Mouse (Mus musculus): ENCODE data around the gene Olah. TPM values are rescaled to one million over a fixed set of nuclear protein-coding genes. Genes with fewer than 3 reads are reported as not detected.

Olah gene
- polyA plus RNA-seq (2014; fragmentation: Illumina TruSeq; extraction: RNeasy Lipid Tissue Mini Kit (QIAGEN cat#74804); ENCODE audit: low read depth, low replicate concordance): not detected

DNA sequence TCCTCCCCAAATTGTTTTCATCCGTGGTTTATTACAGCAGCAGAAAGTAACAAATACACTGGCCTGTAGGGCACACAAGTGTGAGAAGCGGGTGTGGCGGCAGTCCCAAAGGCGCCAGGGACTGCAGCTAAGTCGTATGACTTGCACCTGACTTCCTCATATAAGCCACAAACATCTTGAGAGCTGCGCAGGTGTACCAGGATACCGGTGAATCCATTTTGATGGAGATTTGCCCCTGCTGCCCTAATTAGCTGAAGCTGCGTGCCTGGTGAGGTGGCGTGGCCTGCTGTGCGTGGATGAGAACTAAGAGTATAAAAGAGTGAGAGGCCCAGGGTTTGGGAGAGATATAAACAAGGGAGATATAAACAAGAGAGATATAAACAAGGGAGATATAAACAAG lies at the start of gene Olah:
Olah (minus strand) TSS at position 101 of the 400 bp plus-strand sequence.

DNA sequence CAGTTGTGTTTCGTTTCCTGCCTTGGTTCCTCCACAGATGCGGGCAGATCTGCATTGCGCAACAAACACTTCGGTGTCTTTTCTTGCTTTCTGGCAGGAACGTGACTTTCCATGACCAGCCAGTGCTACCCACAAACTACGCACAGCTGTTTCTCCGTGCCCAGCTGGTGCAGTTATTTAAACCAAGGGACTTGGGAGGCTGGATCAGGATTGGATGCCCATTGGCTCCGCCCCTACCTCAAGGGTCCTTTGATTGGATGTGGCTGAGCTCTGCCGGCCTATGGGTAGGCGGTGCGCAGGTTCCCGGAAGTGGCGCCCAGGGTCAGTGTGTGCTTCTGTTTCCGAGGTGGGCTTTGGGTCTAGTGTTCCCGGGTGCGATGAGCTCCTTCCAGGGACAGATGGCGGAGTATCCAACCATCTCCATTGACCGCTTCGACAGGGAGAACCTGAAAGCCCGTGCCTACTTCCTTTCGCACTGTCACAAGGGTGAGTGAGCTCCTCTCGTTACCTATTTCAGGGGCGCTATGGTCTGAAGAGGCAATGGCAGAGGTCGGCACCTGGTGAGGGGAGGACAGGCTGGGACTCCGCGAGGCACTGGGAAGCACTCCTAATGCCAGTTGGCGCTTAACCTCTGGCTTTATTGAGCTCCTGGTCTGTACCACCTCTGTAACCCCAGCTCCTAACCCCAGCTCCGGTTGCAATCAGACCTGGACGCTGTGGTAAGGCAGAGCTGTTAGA lies 27.0 kb upstream of the Olah start, which contains the start of gene Dclre1c:
Dclre1c (plus strand) TSS at position 291 of the 738 bp plus-strand sequence.

DNA sequence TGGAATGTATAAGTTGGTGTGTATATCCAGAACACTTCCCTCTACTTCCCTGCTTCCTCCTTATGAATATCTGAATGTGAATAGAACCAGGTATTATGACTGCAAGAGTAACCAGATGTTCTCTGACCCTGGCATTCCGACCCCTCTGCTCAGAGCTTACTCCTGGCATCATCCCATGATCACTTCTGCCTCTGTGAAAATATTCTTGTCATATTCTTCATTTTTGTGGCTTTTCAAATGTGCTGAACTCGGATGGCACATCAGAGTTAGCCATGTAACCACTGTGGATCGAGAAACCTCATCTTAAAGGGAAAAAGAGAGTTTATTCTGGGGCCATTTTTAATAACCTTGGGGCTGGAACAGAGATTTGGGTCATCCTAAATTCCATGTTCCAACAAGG lies 25.5 kb upstream of the Olah start, which contains the start of gene Meig1:
Meig1 (minus strand) TSS at position 101 of the 400 bp plus-strand sequence.

DNA sequence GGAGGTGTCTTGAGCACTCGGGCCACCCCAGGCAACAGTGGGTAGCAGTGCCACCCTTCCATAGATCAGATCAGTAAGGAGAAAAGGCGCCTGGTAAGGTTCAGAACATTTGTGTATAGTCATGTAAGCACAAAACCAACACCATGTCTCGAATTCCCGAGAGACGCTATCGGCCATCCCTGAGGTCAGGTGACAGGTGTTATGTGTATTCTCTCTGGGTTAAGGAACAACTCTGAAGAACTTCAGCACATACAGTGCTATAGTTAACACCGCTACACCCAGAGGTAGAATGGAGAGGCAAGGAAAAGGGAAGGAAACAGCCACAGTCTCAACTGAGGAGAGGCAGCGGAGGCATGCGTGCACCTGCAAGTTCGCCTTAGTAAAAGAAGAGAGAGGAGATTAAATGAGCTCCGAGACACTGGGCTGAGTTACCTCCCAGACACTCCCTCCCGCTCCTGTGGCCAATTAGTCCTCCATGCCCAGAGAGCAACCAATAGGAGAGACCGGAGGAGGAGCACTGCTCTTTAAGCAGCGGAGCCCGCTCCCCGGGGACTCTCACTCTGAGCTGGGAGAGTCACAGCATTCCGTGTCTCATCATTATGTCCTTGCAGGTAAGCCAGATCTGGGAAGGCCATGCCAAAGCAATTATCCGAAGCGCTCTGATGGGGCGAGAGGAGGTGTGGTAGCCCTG lies 61.3 kb downstream of the Olah start, which contains the start of gene Acbd7:
Acbd7 (plus strand) TSS at position 558 of the 691 bp plus-strand sequence.

DNA sequence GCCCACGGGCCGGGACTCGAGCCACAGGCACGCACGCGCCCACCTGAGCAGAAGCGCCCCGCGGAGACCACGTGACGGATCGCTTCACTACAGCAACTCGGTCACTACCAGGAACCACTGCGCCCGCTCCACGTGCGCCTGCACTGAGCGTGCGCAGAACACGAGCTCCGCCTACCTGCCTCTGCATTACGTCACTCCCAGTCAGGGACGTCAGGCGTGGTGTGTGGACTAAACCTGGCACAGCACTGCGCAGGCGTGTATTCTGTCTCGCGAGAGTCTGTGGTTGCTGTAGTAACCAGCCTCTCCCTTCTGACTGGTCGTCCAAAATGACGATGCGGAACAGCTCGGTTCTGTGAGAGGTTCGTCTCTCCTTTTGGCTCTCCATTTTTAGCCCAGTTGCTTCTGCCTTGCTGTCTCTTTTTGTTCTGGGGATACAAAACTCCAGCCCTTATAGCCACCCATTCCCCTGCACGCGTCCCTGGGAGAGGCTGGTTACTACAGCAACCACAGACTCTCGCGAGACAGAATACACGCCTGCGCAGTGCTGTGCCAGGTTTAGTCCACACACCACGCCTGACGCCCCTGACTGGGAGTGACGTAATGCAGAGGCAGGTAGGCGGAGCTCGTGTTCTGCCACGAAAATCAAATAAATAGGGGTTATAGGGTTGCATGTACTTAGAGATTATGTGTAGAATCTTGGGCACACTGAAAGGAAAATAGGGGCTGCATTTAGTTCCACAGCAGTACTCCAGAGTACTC lies 64.3 kb downstream of the Olah start, which contains the start of gene Rpp38:
Rpp38 (minus strand) TSS at position 160 of the 759 bp plus-strand sequence.

Other genes with a start within 250 kb of the Olah start
- gene Nmt2, start 113.0 kb downstream of the Olah start, polyA plus RNA-seq (2014; fragmentation: Illumina TruSeq; extraction: RNeasy Lipid Tissue Mini Kit (QIAGEN cat#74804); ENCODE audit: low read depth, low replicate concordance): 27.6 TPM
- gene Rpp38, start 64.6 kb downstream of the Olah start, polyA plus RNA-seq (2014; fragmentation: Illumina TruSeq; extraction: RNeasy Lipid Tissue Mini Kit (QIAGEN cat#74804); ENCODE audit: low read depth, low replicate concordance): 8.7 TPM
- not detected for gene Acbd7, start 61.0 kb downstream of the Olah start, polyA plus RNA-seq (2014; fragmentation: Illumina TruSeq; extraction: RNeasy Lipid Tissue Mini Kit (QIAGEN cat#74804); ENCODE audit: low read depth, low replicate concordance)
- gene Meig1, start 25.4 kb upstream of the Olah start, polyA plus RNA-seq (2014; fragmentation: Illumina TruSeq; extraction: RNeasy Lipid Tissue Mini Kit (QIAGEN cat#74804); ENCODE audit: low read depth, low replicate concordance): not detected
- 8.5 TPM for gene Dclre1c, start 26.9 kb upstream of the Olah start, polyA plus RNA-seq (2014; fragmentation: Illumina TruSeq; extraction: RNeasy Lipid Tissue Mini Kit (QIAGEN cat#74804); ENCODE audit: low read depth, low replicate concordance)
- gene Suv39h2, start 77.8 kb upstream of the Olah start, polyA plus RNA-seq (2014; fragmentation: Illumina TruSeq; extraction: RNeasy Lipid Tissue Mini Kit (QIAGEN cat#74804); ENCODE audit: low read depth, low replicate concordance): 3.2 TPM
- 1.5 TPM for gene Gm45902, start 115.6 kb upstream of the Olah start, polyA plus RNA-seq (2014; fragmentation: Illumina TruSeq; extraction: RNeasy Lipid Tissue Mini Kit (QIAGEN cat#74804); ENCODE audit: low read depth, low replicate concordance)
- gene Hspa14, start 115.6 kb upstream of the Olah start, polyA plus RNA-seq (2014; fragmentation: Illumina TruSeq; extraction: RNeasy Lipid Tissue Mini Kit (QIAGEN cat#74804); ENCODE audit: low read depth, low replicate concordance): 37.8 TPM
- gene Cdnf, start 115.8 kb upstream of the Olah start, polyA plus RNA-seq (2014; fragmentation: Illumina TruSeq; extraction: RNeasy Lipid Tissue Mini Kit (QIAGEN cat#74804); ENCODE audit: low read depth, low replicate concordance): 2.5 TPM
- 430 TPM for gene Fam107b, start 173.3 kb upstream of the Olah start, polyA plus RNA-seq (2014; fragmentation: Illumina TruSeq; extraction: RNeasy Lipid Tissue Mini Kit (QIAGEN cat#74804); ENCODE audit: low read depth, low replicate concordance)

Measured in kidney, adult 10 weeks (tissue).